Mouse (Mus musculus) urinary bladder, postnatal 10 days (tissue): ENCODE results near the gene Tbc1d20.

Experiments used
- DNase-seq: peaks from one replicate; pipeline ENCODE4 v3.0.0; 2022; ENCODE audit warnings: low spot score

Gene Tbc1d20

GRCm38 (mm10) chr2:152359616-152360015, 66.0 kb downstream of the Tbc1d20 start:
- DNase-seq: no peak

GRCm38 (mm10) chr2:152360271-152360775, 66.7 kb downstream of the Tbc1d20 start:
- DNase-seq: no peak

- no peak for DNase-seq
These were observed 67.6 kb downstream of the Tbc1d20 start for GRCm38 (mm10) chr2:152361193-152361592.
